Mouse (Mus musculus): ENCODE measurements at regions not wholly inside any gene's neighbourhood (a gene's known extent, or its start where the extent isn't known, plus 50 kb on each side); places are given as distances from the start of the nearest gene placed in this dataset.

DNA sequence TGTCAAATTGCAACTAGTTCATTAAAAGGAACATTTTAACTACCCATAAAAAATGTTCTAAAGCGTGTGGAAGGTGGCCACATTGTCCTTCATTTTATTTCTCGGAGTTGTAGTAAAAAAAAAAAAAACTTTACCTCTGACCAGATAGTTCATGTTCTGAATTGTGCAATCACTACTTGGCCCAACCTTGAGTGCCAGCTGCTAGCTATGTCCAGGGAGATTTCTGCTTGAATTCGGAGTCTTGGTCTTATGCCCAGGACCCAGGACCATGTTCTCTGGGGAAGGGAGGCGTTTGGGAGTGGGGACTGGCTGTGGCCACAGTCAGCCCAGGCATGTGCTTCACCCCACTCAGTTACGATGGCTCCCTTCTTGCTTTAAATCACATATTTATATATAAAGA is 54.9 kb upstream of the Atp1b3 start:
- no peak for DNase-seq (ENCODE audit: low spot score in 2 of 2)

DNA sequence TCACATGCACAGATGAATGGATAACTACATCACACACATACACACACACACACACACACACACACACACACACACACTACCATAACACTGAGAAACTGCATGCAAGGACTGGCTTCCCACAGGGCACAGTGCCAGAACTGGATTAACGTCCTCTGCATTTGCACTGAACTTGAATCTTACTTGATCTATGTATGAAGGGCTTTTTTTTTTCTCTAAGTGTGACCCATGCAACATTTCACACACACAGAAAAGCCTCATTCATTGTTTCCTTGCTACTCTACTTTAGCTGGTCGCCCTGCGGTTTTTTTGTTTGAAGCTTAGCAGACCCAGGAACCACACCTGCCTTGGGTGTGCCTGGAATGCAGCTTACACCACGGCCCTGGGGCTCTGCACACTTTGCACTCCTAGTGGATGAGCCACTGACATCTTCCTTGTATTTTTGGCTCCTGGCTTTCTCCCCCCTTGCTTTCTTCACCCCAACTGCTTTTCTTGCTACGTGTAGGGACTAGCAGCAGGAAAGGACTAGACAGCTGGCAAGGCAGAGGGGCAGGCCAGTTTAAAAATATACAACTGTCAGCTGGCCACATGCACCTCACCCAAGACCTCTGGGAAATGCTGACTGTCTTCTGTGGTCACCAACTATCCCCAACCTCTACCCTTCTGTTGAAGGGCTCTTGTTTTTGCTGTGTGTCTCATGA is 51.8 kb upstream of the Atp1b3 start:
- peak; percentile 15 to 32 for DNase-seq (ENCODE audit: low spot score in 2 of 2)

All from natural killer cell, adult 2 months (primary cell).